Mouse (Mus musculus) neural tube, embryonic 11.5 days (tissue): ENCODE data around the gene Fam83g. TPM values are rescaled to one million over a fixed set of nuclear protein-coding genes. Genes with fewer than 3 reads are reported as not detected.

Experiments used
- ATAC-seq: fragments of 200-750 bp; cut with Nextera tagmentation; 2 replicates; pipeline ENCODE4 v1.8.0; 2017; ENCODE audit warnings: moderate number of reproducible peaks, mild to moderate bottlenecking, moderate TSS enrichment, moderate library complexity; ENCODE audit not compliant: insufficient read depth, low FRiP score, low TSS enrichment
- DNase-seq: peaks from one replicate; pipeline ENCODE4 v3.0.0-alpha.2; 2015; ENCODE audit warnings: low spot score
- H3K27ac ChIP-seq: fragments of 300-500 bp; sonication (generic); 2 replicates; pipeline ENCODE4 v1.5.1; 2014; ENCODE audit warnings: low read depth, mild to moderate bottlenecking, low read length
- H3K27me3 ChIP-seq: fragments of 300-500 bp; sonication (generic); 2 replicates; pipeline ENCODE4 v1.6.1; 2014; ENCODE audit warnings: mild to moderate bottlenecking, low read length, mixed read lengths; ENCODE audit not compliant: control insufficient read depth, insufficient read depth
- H3K36me3 ChIP-seq: fragments of 300-500 bp; sonication (generic); 2 replicates; pipeline ENCODE4 v1.6.1; 2014; ENCODE audit warnings: mild to moderate bottlenecking, low read length, moderate library complexity, mixed read lengths; ENCODE audit not compliant: control insufficient read depth, insufficient read depth
- H3K4me1 ChIP-seq: fragments of 300-500 bp; sonication (generic); 2 replicates; pipeline ENCODE4 v1.6.1; 2014; ENCODE audit warnings: low read length, mixed read lengths; ENCODE audit not compliant: control insufficient read depth, insufficient read depth
- H3K4me2 ChIP-seq: fragments of 300-500 bp; sonication (generic); 2 replicates; pipeline ENCODE4 v1.6.1; 2014; ENCODE audit warnings: low read depth, mild to moderate bottlenecking, moderate library complexity
- H3K4me3 ChIP-seq: fragments of 300-500 bp; sonication (generic); 2 replicates; pipeline ENCODE4 v1.5.1; 2014; ENCODE audit warnings: low read depth, low read length
- H3K9ac ChIP-seq: fragments of 300-500 bp; sonication (generic); 2 replicates; pipeline ENCODE4 v1.6.1; 2014; ENCODE audit warnings: mild to moderate bottlenecking, low read length
- H3K9me3 ChIP-seq: fragments of 300-500 bp; sonication (generic); 2 replicates; pipeline ENCODE4 v1.6.1; 2016; ENCODE audit warnings: low read length; ENCODE audit not compliant: control insufficient read depth
- WGBS: fragments of 180-500 bp; shearing (Covaris S2); extraction: QIAGEN DNeasy Blood & Tissue Kit; methylation state at CpG from one replicate; pipeline ENCODE4 v1.1.7; 2014; 5-methylcytosine and 5-hydroxymethylcytosine counted together
- polyA plus RNA-seq: library from polyadenylated mRNA; unstranded; fragments of >200 nt; fragmentation: Nextera tagmentation; extraction: Ambion mirVana; gene quantifications from 2 replicates; pipeline ENCODE4 v1.2.1, GENCODE M21; 2014

Fam83g gene
- polyA plus RNA-seq, 1 experiment from 2014 or later = 0.78 TPM

DNA sequence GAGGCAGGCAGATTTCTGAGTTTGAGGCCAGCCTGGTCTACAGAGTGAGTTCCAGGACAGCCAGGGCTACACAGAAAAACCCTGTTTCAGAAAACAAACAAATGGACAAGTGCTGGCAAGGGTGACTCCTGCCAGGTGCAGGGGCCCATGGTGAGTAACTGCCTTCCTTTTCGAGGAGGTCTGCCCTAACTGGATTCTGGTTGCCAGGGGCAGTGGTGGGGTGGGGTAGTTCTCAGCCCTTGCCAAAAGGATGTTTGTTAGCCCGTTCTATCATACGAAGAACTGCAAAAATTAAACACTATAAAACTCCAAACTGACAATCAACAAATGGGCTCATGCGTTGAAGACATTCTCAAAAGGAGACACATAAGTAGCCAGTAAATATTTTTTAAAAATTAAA, 34.3 kb upstream of the Fam83g start:
- no peak overlapping the region for H3K4me3 ChIP-seq
- no peaks in the 10 kb centered on the region for H3K4me1 ChIP-seq
- H3K27me3 ChIP-seq = no peaks in the 10 kb centered on the region
- H3K27ac ChIP-seq = no peak overlapping the region
- no peaks in the 10 kb centered on the region for H3K9me3 ChIP-seq
- no peak overlapping the region for H3K4me2 ChIP-seq
- WGBS = 89% methylated on average over 4 of the region's 4 CpGs
- ATAC-seq = no peak
- H3K9ac ChIP-seq = no peak overlapping the region
- no peak for DNase-seq
- no peaks in the 10 kb centered on the region for H3K36me3 ChIP-seq

DNA sequence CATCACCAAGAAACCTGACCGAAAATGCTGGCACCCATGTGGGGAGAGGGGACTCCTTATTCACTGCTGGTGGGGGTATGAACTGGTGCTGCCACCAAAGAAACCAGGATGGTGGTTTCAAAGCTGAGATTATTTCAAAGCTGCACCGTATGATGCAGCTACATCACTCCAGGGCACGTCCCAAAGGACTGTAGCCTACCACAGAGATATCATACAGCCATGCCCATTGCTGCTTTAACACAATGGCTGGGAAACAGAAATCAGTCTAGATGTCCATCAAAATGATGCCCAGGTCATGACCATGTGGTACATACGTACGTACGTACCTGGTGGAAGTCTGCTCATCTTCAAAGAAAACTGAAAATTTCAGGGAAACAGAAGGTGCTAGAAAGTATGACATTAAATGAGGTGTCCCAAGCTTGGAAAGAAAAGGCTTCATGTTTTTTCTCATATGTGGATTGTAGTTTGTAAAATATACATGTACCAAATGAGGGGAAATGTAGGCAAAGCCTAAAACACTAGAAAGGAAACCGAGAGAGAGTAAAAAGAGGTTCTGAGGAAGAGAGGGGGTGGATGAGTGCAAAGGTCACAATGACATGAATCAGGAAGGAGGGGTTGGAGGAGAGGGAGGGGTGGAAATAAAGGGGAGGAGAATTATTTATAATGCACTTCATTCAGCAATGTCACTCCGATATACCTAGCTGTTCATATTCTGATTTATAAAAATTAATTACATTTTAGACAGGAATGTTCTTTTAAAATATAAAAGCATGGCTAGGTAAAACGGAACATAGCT, 33.2 kb upstream of the Fam83g start:
- Histone ChIP-seq H3K4me2 (no peak overlapping the region), H3K27ac (no peak overlapping the region), H3K9ac (no peak overlapping the region), H3K36me3 (no peaks in the 10 kb centered on the region), H3K9me3 (no peaks in the 10 kb centered on the region), H3K4me3 (no peak overlapping the region), H3K27me3 (no peaks in the 10 kb centered on the region), H3K4me1 (no peaks in the 10 kb centered on the region)
- WGBS = 87% methylated on average over 9 of the region's 9 CpGs
- no peak for DNase-seq
- ATAC-seq = no peak

GRCm38 (mm10) chr11:61652216-61652615, 31.7 kb upstream of the Fam83g start:
- 94% methylated on average over 5 of the region's 5 CpGs for WGBS
- Histone ChIP-seq H3K4me1 (no peaks in the 10 kb centered on the region), H3K4me3 (no peak overlapping the region), H3K4me2 (no peak overlapping the region), H3K27ac (no peak overlapping the region), H3K9ac (no peak overlapping the region), H3K9me3 (no peaks in the 10 kb centered on the region), H3K27me3 (no peaks in the 10 kb centered on the region), H3K36me3 (no peaks in the 10 kb centered on the region)
- ATAC-seq (no peak), DNase-seq (no peak)

GRCm38 (mm10) chr11:61652686-61653447, 31.0 kb upstream of the Fam83g start, which contains the start of gene Grap:
TSS of gene Grap (plus strand) at chr11:61653265.
- ATAC-seq (no peak), DNase-seq (no peak)
- Histone ChIP-seq H3K36me3 (no peaks in the 10 kb centered on the region), H3K27me3 (no peaks in the 10 kb centered on the region), H3K4me2 (no peak within 1 kb of the TSS), H3K4me3 (no peak within 1 kb of the TSS), H3K27ac (no peak within 1 kb of the TSS), H3K9ac (no peak within 1 kb of the TSS), H3K9me3 (no peaks in the 10 kb centered on the region), H3K4me1 (no peaks in the 10 kb centered on the region)
- WGBS = 71% methylated on average over 10 of the region's 10 CpGs

DNA sequence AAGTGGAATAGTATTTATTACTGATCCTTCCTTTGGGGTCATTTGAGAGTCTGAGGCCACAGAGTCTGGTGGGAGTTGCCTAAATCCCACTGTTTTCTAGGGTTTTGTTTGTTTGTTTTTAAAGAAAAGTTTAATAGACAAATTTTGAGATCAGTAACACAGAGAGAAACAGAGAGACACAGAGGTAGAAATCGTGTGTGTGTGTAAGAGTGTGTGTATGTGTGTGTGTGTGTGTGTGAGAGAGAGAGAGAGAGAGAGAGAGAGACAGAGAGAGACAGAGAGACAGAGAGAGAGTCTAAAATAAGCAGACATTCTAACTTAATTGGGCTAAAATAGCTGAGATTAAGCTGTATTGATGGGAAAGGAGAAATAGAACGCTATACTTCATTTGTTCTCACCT, 30.3 kb upstream of the Fam83g start:
- no peak for DNase-seq
- H3K36me3 ChIP-seq = no peaks in the 10 kb centered on the region
- H3K9ac ChIP-seq = no peak overlapping the region
- no peak overlapping the region for H3K4me2 ChIP-seq
- WGBS = 74% methylated on average over 2 of the region's 2 CpGs
- ATAC-seq = no peak
- no peaks in the 10 kb centered on the region for H3K4me1 ChIP-seq
- no peak overlapping the region for H3K27ac ChIP-seq
- no peak overlapping the region for H3K4me3 ChIP-seq
- H3K27me3 ChIP-seq = no peaks in the 10 kb centered on the region
- no peaks in the 10 kb centered on the region for H3K9me3 ChIP-seq

GRCm38 (mm10) chr11:61654786-61655311, 29.0 kb upstream of the Fam83g start:
- Histone ChIP-seq H3K4me2 (no peak overlapping the region), H3K9me3 (no peaks in the 10 kb centered on the region), H3K36me3 (no peaks in the 10 kb centered on the region), H3K27ac (no peak overlapping the region), H3K4me3 (no peak overlapping the region), H3K27me3 (no peaks in the 10 kb centered on the region), H3K4me1 (no peaks in the 10 kb centered on the region), H3K9ac (no peak overlapping the region)
- WGBS = 82% methylated on average over 4 of the region's 4 CpGs
- DNase-seq (no peak), ATAC-seq (no peak)

GRCm38 (mm10) chr11:61655649-61656048, 28.2 kb upstream of the Fam83g start:
- DNase-seq = no peak
- Histone ChIP-seq H3K4me2 (no peak overlapping the region), H3K9ac (no peak overlapping the region), H3K4me1 (no peaks in the 10 kb centered on the region), H3K4me3 (no peak overlapping the region), H3K27me3 (no peaks in the 10 kb centered on the region), H3K9me3 (no peaks in the 10 kb centered on the region), H3K27ac (no peak overlapping the region), H3K36me3 (no peaks in the 10 kb centered on the region)
- no peak for ATAC-seq
- WGBS = 54% methylated on average over 4 of the region's 4 CpGs

DNA sequence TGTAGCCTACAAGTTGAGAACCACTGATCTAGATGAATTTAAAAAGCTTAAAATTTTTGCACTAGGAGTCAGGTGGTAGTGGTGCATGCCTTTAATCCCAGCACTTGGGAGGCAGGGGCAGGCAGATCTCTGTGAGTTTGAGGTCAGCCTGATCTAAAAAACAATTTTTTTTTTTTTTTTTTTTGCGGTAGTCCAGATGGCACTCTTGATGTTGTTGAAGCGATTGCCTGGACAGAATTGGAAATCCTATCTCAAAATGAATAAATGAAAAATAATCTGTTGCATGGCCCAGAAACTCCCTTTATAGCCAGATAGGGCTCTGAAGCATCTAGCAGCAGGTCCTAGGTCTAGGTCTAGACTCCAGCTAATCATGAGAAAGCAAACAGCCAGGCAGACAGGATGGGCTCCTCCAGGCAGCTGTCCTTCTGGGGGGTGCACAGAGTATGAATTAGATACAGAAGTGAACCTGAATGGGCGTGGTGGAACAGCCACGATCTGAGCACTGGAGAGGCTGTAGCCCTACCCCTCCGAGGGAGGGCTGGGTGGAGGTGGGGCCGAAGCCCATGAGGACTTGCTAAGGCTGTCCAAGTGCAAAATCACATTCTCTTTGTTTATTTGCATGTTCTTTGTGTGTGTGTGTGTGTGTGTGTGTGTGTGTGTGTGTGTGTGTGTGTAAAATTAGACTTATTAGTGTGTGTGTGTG, 27.6 kb upstream of the Fam83g start:
- no peak for DNase-seq
- H3K9ac ChIP-seq = no peak overlapping the region
- no peak for ATAC-seq
- no peak overlapping the region for H3K4me2 ChIP-seq
- no peaks in the 10 kb centered on the region for H3K27me3 ChIP-seq
- H3K36me3 ChIP-seq = no peaks in the 10 kb centered on the region
- no peaks in the 10 kb centered on the region for H3K4me1 ChIP-seq
- H3K27ac ChIP-seq = no peak overlapping the region
- H3K9me3 ChIP-seq = no peaks in the 10 kb centered on the region
- H3K4me3 ChIP-seq = no peak overlapping the region
- WGBS = 74% methylated on average over 6 of the region's 6 CpGs
